Mouse (Mus musculus): Measurements from ENCODE around the gene Gne. TPM values are rescaled to one million over a fixed set of nuclear protein-coding genes. Genes with fewer than 3 reads are reported as not detected.
"Not testable (repeated sequence)": the region's sequence is repeated elsewhere in the genome, so short reads cannot be mapped to it uniquely, and the experiment has no call there.

Gene Gne
- total RNA-seq, 1 experiment from 2014 or later: 22.9 TPM

GRCm38 (mm10) chr4:44074422-44074821 is 9.6 kb downstream of the Gne start:
- ATAC-seq (ENCODE audit: extremely low read depth, insufficient number of reproducible peaks, low FRiP score, poor library complexity, severe bottlenecking): no peak

- no peak for ATAC-seq (ENCODE audit: extremely low read depth, insufficient number of reproducible peaks, low FRiP score, poor library complexity, severe bottlenecking)
Measured at GRCm38 (mm10) chr4:44073799-44074198, 10.2 kb downstream of the Gne start.

- ATAC-seq (ENCODE audit: extremely low read depth, insufficient number of reproducible peaks, low FRiP score, poor library complexity, severe bottlenecking): no peak
Measured at GRCm38 (mm10) chr4:44072873-44073441, 11.0 kb downstream of the Gne start.

- peak; percentile 78 for ATAC-seq (ENCODE audit: extremely low read depth, insufficient number of reproducible peaks, low FRiP score, poor library complexity, severe bottlenecking)
Measured at GRCm38 (mm10) chr4:44072146-44072872, 11.7 kb downstream of the Gne start.

GRCm38 (mm10) chr4:44071741-44072145 is 12.2 kb downstream of the Gne start:
- no peak for ATAC-seq (ENCODE audit: extremely low read depth, insufficient number of reproducible peaks, low FRiP score, poor library complexity, severe bottlenecking)

- ATAC-seq (ENCODE audit: extremely low read depth, insufficient number of reproducible peaks, low FRiP score, poor library complexity, severe bottlenecking): no peak
Measured at GRCm38 (mm10) chr4:44070641-44071040, 13.3 kb downstream of the Gne start.

GRCm38 (mm10) chr4:44069411-44069810 is 14.6 kb downstream of the Gne start:
- no peak for ATAC-seq (ENCODE audit: extremely low read depth, insufficient number of reproducible peaks, low FRiP score, poor library complexity, severe bottlenecking)

GRCm38 (mm10) chr4:44068736-44069135 is 15.2 kb downstream of the Gne start:
- no peak for ATAC-seq (ENCODE audit: extremely low read depth, insufficient number of reproducible peaks, low FRiP score, poor library complexity, severe bottlenecking)

- ATAC-seq (ENCODE audit: extremely low read depth, insufficient number of reproducible peaks, low FRiP score, poor library complexity, severe bottlenecking): no peak
Measured at GRCm38 (mm10) chr4:44066891-44067290, 17.1 kb downstream of the Gne start.

- peak; percentile 91 for ATAC-seq (ENCODE audit: extremely low read depth, insufficient number of reproducible peaks, low FRiP score, poor library complexity, severe bottlenecking)
Measured at GRCm38 (mm10) chr4:44065355-44066025, 18.5 kb downstream of the Gne start.

- ATAC-seq (ENCODE audit: extremely low read depth, insufficient number of reproducible peaks, low FRiP score, poor library complexity, severe bottlenecking): no peak
Measured at GRCm38 (mm10) chr4:44062816-44063215, 21.2 kb downstream of the Gne start.

GRCm38 (mm10) chr4:44062062-44062461 is 21.9 kb downstream of the Gne start:
- ATAC-seq (ENCODE audit: extremely low read depth, insufficient number of reproducible peaks, low FRiP score, poor library complexity, severe bottlenecking): no peak

- 0 out of 2 replicates have a peak, but pooled peaks have one; percentile 26 for ATAC-seq (ENCODE audit: extremely low read depth, insufficient number of reproducible peaks, low FRiP score, poor library complexity, severe bottlenecking)
Measured at GRCm38 (mm10) chr4:44059674-44060073, 24.3 kb downstream of the Gne start.

GRCm38 (mm10) chr4:44049812-44050211 is 34.2 kb downstream of the Gne start:
- ATAC-seq (ENCODE audit: extremely low read depth, insufficient number of reproducible peaks, low FRiP score, poor library complexity, severe bottlenecking): no peak

- no peak for ATAC-seq (ENCODE audit: extremely low read depth, insufficient number of reproducible peaks, low FRiP score, poor library complexity, severe bottlenecking)
Measured at GRCm38 (mm10) chr4:44046066-44046465, 37.9 kb downstream of the Gne start.

GRCm38 (mm10) chr4:44044685-44045356 is 39.2 kb downstream of the Gne start:
- ATAC-seq (ENCODE audit: extremely low read depth, insufficient number of reproducible peaks, low FRiP score, poor library complexity, severe bottlenecking): no peak

- not testable (repeated sequence) for ATAC-seq (ENCODE audit: extremely low read depth, insufficient number of reproducible peaks, low FRiP score, poor library complexity, severe bottlenecking)
Measured at GRCm38 (mm10) chr4:44043182-44043581, 40.8 kb downstream of the Gne start.

- ATAC-seq (ENCODE audit: extremely low read depth, insufficient number of reproducible peaks, low FRiP score, poor library complexity, severe bottlenecking): no peak
Measured at GRCm38 (mm10) chr4:44042429-44042828, 41.5 kb downstream of the Gne start.

- no peak for ATAC-seq (ENCODE audit: extremely low read depth, insufficient number of reproducible peaks, low FRiP score, poor library complexity, severe bottlenecking)
Measured at GRCm38 (mm10) chr4:44040802-44041201, 43.2 kb downstream of the Gne start.

GRCm38 (mm10) chr4:44036455-44036854 is 47.5 kb downstream of the Gne start:
- no peak for ATAC-seq (ENCODE audit: extremely low read depth, insufficient number of reproducible peaks, low FRiP score, poor library complexity, severe bottlenecking)

All from neutrophil, adult 5-6 weeks (primary cell).